In genomic region chr13:60486871-60487270, GRCm38 (mm10) we compare ENCODE assay signal across 17 mouse cellular contexts.
DNase-seq lines count a peak whose midpoint lies in the region; ATAC-seq and TF ChIP-seq lines count a peak whose summit lies in the region.
"Had no signal": no experiment of that assay in that cellular context is flagged by ENCODE, and none has a peak within 500 bp of the region (broad histone marks: within the 10 kb centered on the region; RNA-seq: fewer than 3 reads in every experiment).

No protein-coding gene starts in this region.

- no peak overlapping the region for H3K4me3 ChIP-seq in forebrain, postnatal 0 days (ENCODE audit: low read depth, low read length)
- H3K4me3 ChIP-seq in forebrain, embryonic 15.5 days, result no peak overlapping the region
- H3K4me3 ChIP-seq in intestine, embryonic 15.5 days (replicated peaks), result no peak overlapping the region
- H3K4me3 ChIP-seq in intestine, postnatal 0 days (ENCODE audit: low read depth, low read length), result no peak overlapping the region
- H3K4me3 ChIP-seq in liver, postnatal 0 days (ENCODE audit: low read depth, low read length), result no peak overlapping the region
- H3K4me3 ChIP-seq in liver, embryonic 12.5 days, result no peak overlapping the region
- H3K4me3 ChIP-seq in stomach, embryonic 15.5 days (replicated peaks), result no peak overlapping the region
- H3K4me3 ChIP-seq: embryonic facial prominence, embryonic 15.5 days; heart, embryonic 10.5 days; hindbrain, embryonic 10.5 days; midbrain, embryonic 12.5 days had no signal

- H3K9me3 ChIP-seq in forebrain, postnatal 0 days (ENCODE audit: low read length), result no peaks in the 10 kb centered on the region
- H3K9me3 ChIP-seq in forebrain, embryonic 15.5 days, result no peaks in the 10 kb centered on the region
- H3K9me3 ChIP-seq in intestine, embryonic 15.5 days, result no peaks in the 10 kb centered on the region
- H3K9me3 ChIP-seq in intestine, postnatal 0 days (ENCODE audit: control insufficient read depth), result no peaks in the 10 kb centered on the region
- H3K9me3 ChIP-seq in liver, postnatal 0 days (ENCODE audit: low read length), result no peaks in the 10 kb centered on the region
- no peaks in the 10 kb centered on the region for H3K9me3 ChIP-seq in liver, embryonic 12.5 days (replicated peaks)
- no peaks in the 10 kb centered on the region for H3K9me3 ChIP-seq in stomach, embryonic 15.5 days
- H3K9me3 ChIP-seq: embryonic facial prominence, embryonic 15.5 days; heart, embryonic 10.5 days; midbrain, embryonic 12.5 days had no signal

- no peak overlapping the region for H3K9ac ChIP-seq in forebrain, postnatal 0 days
- no peak overlapping the region for H3K9ac ChIP-seq in forebrain, embryonic 15.5 days (replicated peaks)
- no peak overlapping the region for H3K9ac ChIP-seq in intestine, embryonic 15.5 days
- H3K9ac ChIP-seq in intestine, postnatal 0 days (ENCODE audit: low read depth, low read length), result no peak overlapping the region
- H3K9ac ChIP-seq in liver, postnatal 0 days (replicated peaks), result no peak overlapping the region
- no peak overlapping the region for H3K9ac ChIP-seq in liver, embryonic 12.5 days
- no peak overlapping the region for H3K9ac ChIP-seq in stomach, embryonic 15.5 days
- H3K9ac ChIP-seq: embryonic facial prominence, embryonic 15.5 days; midbrain, embryonic 12.5 days had no signal

- DNase-seq in forebrain, postnatal 0 days, result no peak
- no peak for DNase-seq in liver, postnatal 0 days
- no peak for DNase-seq in urinary bladder, adult 2 months (ENCODE audit: low spot score)
- DNase-seq: thymus, postnatal 14 days had no signal

- peak; percentile 9; the same call in 1 of the 2 replicates for TF ChIP-seq CTCF in forebrain, postnatal 0 days (IDR thresholded peaks at IDR 0.05; ENCODE audit: low read depth)
- TF ChIP-seq CTCF in intestine, postnatal 0 days (IDR thresholded peaks at IDR 0.05; ENCODE audit: low read depth), result no peak
- peak; percentile 15; the same call in 1 of the 2 replicates for TF ChIP-seq CTCF in liver, postnatal 0 days (IDR thresholded peaks at IDR 0.05; ENCODE audit: low read depth)

- H3K4me1 ChIP-seq in forebrain, postnatal 0 days (ENCODE audit: insufficient read depth), result peaks cover 9% of the 10 kb centered on the region; the same call in 1 of the 2 replicates
- H3K4me1 ChIP-seq in forebrain, embryonic 15.5 days, result peaks cover 21% of the 10 kb centered on the region
- no peaks in the 10 kb centered on the region for H3K4me1 ChIP-seq in intestine, embryonic 15.5 days (replicated peaks)
- no peaks in the 10 kb centered on the region for H3K4me1 ChIP-seq in intestine, postnatal 0 days (replicated peaks; ENCODE audit: control insufficient read depth, insufficient read depth, low read length)
- H3K4me1 ChIP-seq in liver, postnatal 0 days (ENCODE audit: insufficient read depth), result peaks cover 9% of the 10 kb centered on the region
- 0 out of 2 replicates have a peak, but pooled peaks cover 1% of the 10 kb centered on the region for H3K4me1 ChIP-seq in liver, embryonic 12.5 days
- H3K4me1 ChIP-seq in stomach, embryonic 15.5 days, result peaks cover 17% of the 10 kb centered on the region

- no peaks in the 10 kb centered on the region for H3K27me3 ChIP-seq in forebrain, postnatal 0 days (ENCODE audit: insufficient read depth, low read length)
- H3K27me3 ChIP-seq in forebrain, embryonic 15.5 days, result no peaks in the 10 kb centered on the region
- no peaks in the 10 kb centered on the region for H3K27me3 ChIP-seq in intestine, embryonic 15.5 days (replicated peaks)
- no peaks in the 10 kb centered on the region for H3K27me3 ChIP-seq in intestine, postnatal 0 days (replicated peaks; ENCODE audit: control insufficient read depth, insufficient read depth, low read length)
- no peaks in the 10 kb centered on the region for H3K27me3 ChIP-seq in liver, postnatal 0 days (ENCODE audit: insufficient read depth, low read length)
- no peaks in the 10 kb centered on the region; the same call in 1 of the 2 replicates for H3K27me3 ChIP-seq in liver, embryonic 12.5 days (replicated peaks)
- H3K27me3 ChIP-seq in stomach, embryonic 15.5 days (replicated peaks), result no peaks in the 10 kb centered on the region
- H3K27me3 ChIP-seq: embryonic facial prominence, embryonic 15.5 days had no signal

- H3K36me3 ChIP-seq in forebrain, postnatal 0 days (ENCODE audit: insufficient read depth), result no peaks in the 10 kb centered on the region
- no peaks in the 10 kb centered on the region for H3K36me3 ChIP-seq in forebrain, embryonic 15.5 days
- H3K36me3 ChIP-seq in intestine, embryonic 15.5 days, result no peaks in the 10 kb centered on the region
- H3K36me3 ChIP-seq in intestine, postnatal 0 days (ENCODE audit: control insufficient read depth, insufficient read depth), result no peaks in the 10 kb centered on the region
- no peaks in the 10 kb centered on the region for H3K36me3 ChIP-seq in liver, postnatal 0 days (replicated peaks; ENCODE audit: insufficient read depth, low read length)
- no peaks in the 10 kb centered on the region for H3K36me3 ChIP-seq in liver, embryonic 12.5 days
- H3K36me3 ChIP-seq in stomach, embryonic 15.5 days, result no peaks in the 10 kb centered on the region
- H3K36me3 ChIP-seq: embryonic facial prominence, embryonic 15.5 days; G1E; heart, embryonic 10.5 days; hindbrain, embryonic 10.5 days; midbrain, embryonic 12.5 days had no signal

- no peak for TF ChIP-seq EP300 in liver, postnatal 0 days (IDR thresholded peaks at IDR 0.05; ENCODE audit: low read depth)

- no peak overlapping the region for H3K27ac ChIP-seq in forebrain, postnatal 0 days (ENCODE audit: low read depth, low read length)
- no peak overlapping the region for H3K27ac ChIP-seq in forebrain, embryonic 15.5 days (replicated peaks)
- peak overlapping the region; percentile 87 for H3K27ac ChIP-seq in intestine, embryonic 15.5 days
- no peak overlapping the region for H3K27ac ChIP-seq in intestine, postnatal 0 days (ENCODE audit: low read depth, low read length)
- H3K27ac ChIP-seq in liver, postnatal 0 days (ENCODE audit: low read depth), result no peak overlapping the region
- no peak overlapping the region for H3K27ac ChIP-seq in liver, embryonic 12.5 days
- peak overlapping the region; percentile 92; the same call in 1 of the 2 replicates for H3K27ac ChIP-seq in stomach, embryonic 15.5 days
- H3K27ac ChIP-seq: embryonic facial prominence, embryonic 15.5 days; heart, embryonic 10.5 days; hindbrain, embryonic 10.5 days; midbrain, embryonic 12.5 days had no signal

- H3K4me2 ChIP-seq in forebrain, postnatal 0 days (ENCODE audit: low read depth), result no peak overlapping the region
- no peak overlapping the region for H3K4me2 ChIP-seq in forebrain, embryonic 15.5 days (replicated peaks)
- H3K4me2 ChIP-seq in intestine, embryonic 15.5 days (replicated peaks), result no peak overlapping the region
- no peak overlapping the region for H3K4me2 ChIP-seq in intestine, postnatal 0 days (replicated peaks; ENCODE audit: low read depth)
- H3K4me2 ChIP-seq in liver, postnatal 0 days (ENCODE audit: low read depth, low read length), result no peak overlapping the region
- H3K4me2 ChIP-seq in liver, embryonic 12.5 days, result no peak overlapping the region
- H3K4me2 ChIP-seq in stomach, embryonic 15.5 days, result no peak overlapping the region
- H3K4me2 ChIP-seq: embryonic facial prominence, embryonic 15.5 days; midbrain, embryonic 12.5 days had no signal

- no peak for ATAC-seq in forebrain, postnatal 0 days
- no peak for ATAC-seq in forebrain, embryonic 15.5 days (replicated peaks)
- no peak for ATAC-seq in intestine, embryonic 15.5 days
- ATAC-seq in intestine, postnatal 0 days, result no peak
- no peak for ATAC-seq in liver, postnatal 0 days
- ATAC-seq in liver, embryonic 12.5 days, result no peak
- no peak for ATAC-seq in stomach, embryonic 15.5 days (ENCODE audit: insufficient read depth, low FRiP score, low read depth)
- ATAC-seq: activated CD4-positive, CD25-positive, alpha-beta regulatory T cell, adult 4 months; forebrain, embryonic 14.5 days; hindbrain, embryonic 16.5 days had no signal

- WGBS in forebrain, postnatal 0 days, result 95% methylated on average over 5 of the region's 5 CpGs
- WGBS in forebrain, embryonic 15.5 days, result 97% methylated on average over 5 of the region's 5 CpGs
- WGBS in intestine, embryonic 15.5 days, result 95% methylated on average over 5 of the region's 5 CpGs
- 96% methylated on average over 5 of the region's 5 CpGs for WGBS in intestine, postnatal 0 days
- 84% methylated on average over 5 of the region's 5 CpGs for WGBS in liver, postnatal 0 days (ENCODE audit: insufficient replicate concordance)
- WGBS in liver, embryonic 12.5 days (ENCODE audit: insufficient replicate concordance), result 70% methylated on average over 5 of the region's 5 CpGs
- WGBS in stomach, embryonic 15.5 days, result 97% methylated on average over 5 of the region's 5 CpGs

Comparison
In these comparisons a context has a peak if more than half of its experiments do, and no peak if none do; other contexts are left out.
1. H3K27ac ChIP-seq: peak in intestine, embryonic 15.5 days (single experiment) and stomach, embryonic 15.5 days (single experiment); none in forebrain, postnatal 0 days (single experiment), forebrain, embryonic 15.5 days (single experiment), intestine, postnatal 0 days (single experiment), liver, postnatal 0 days (single experiment) and liver, embryonic 12.5 days (single experiment).